Mouse (Mus musculus) heart, postnatal 0 days (tissue): Measurements from ENCODE around the gene Nkx2-5.

Experiments
- CTCF ChIP-seq: IDR thresholded peaks from 2 replicates; pipeline ENCODE4 v1.5.1; 2016; ENCODE audit warnings: antibody characterized with exemption, control low read depth, low read depth
- EP300 ChIP-seq: IDR thresholded peaks from 2 replicates; pipeline ENCODE4 v1.6.1; 2016; ENCODE audit warnings: antibody characterized with exemption, low read depth

- TF ChIP-seq CTCF (no peak), EP300 (no peak)
Observed at GRCm38 (mm10) chr17:26813497-26813896, 31.3 kb downstream of the Nkx2-5 start.
